Mouse (Mus musculus): ENCODE results near the gene Tfpi2. TPM values are rescaled to one million over a fixed set of nuclear protein-coding genes. Genes with fewer than 3 reads are reported as not detected.

The Tfpi2 gene
- polyA plus RNA-seq, 1 experiment: 0.21 TPM

DNA sequence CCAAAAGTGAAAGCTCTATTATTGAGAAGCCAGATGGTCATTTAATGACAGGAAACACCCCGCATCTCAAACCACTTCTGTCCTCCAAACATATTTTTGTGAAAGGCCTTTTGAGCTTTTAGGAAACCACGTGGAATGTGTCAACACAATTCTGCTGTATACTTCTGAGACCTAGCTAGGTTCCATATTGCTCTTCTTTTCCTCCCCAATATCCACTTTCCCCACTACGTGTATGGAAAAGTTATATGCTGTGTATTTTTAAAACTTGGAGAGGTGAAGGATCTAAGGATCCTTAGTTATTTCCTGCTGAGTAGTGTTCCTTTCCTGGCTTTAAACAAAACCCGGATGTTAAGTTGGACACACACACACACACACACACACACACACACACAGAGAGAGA, 14.7 kb upstream of the Tfpi2 start:
- WGBS: 32% methylated on average over 4 of the region's 4 CpGs
- no peak for DNase-seq
- no peak overlapping the region for H3K27ac ChIP-seq (ENCODE audit: insufficient read depth, low read length)
- no peak for TF ChIP-seq POLR2A (IDR thresholded peaks at IDR 0.05; ENCODE audit: borderline replicate concordance, insufficient read depth, low read length)
- TF ChIP-seq CTCF (IDR thresholded peaks at IDR 0.05; ENCODE audit: borderline replicate concordance, insufficient read depth, low read depth, low read length): no peak
- no peaks in the 10 kb centered on the region for H3K27me3 ChIP-seq (ENCODE audit: control insufficient read depth, insufficient read depth, low read length)
- H3K4me3 ChIP-seq (replicated peaks; ENCODE audit: insufficient read depth, low read depth, low read length): no peak overlapping the region
- no peaks in the 10 kb centered on the region for H3K4me1 ChIP-seq (ENCODE audit: control insufficient read depth, insufficient read depth, low read length)

GRCm38 (mm10) chr6:4000716-4001115, 12.0 kb upstream of the Tfpi2 start:
- Histone ChIP-seq H3K27ac (ENCODE audit: insufficient read depth, low read length) (no peak overlapping the region), H3K4me1 (ENCODE audit: control insufficient read depth, insufficient read depth, low read length) (no peaks in the 10 kb centered on the region), H3K27me3 (ENCODE audit: control insufficient read depth, insufficient read depth, low read length) (no peaks in the 10 kb centered on the region), H3K4me3 (replicated peaks; ENCODE audit: insufficient read depth, low read depth, low read length) (no peak overlapping the region)
- no peak for DNase-seq
- TF ChIP-seq POLR2A (IDR thresholded peaks at IDR 0.05; ENCODE audit: borderline replicate concordance, insufficient read depth, low read length): no peak
- no peak for TF ChIP-seq CTCF (IDR thresholded peaks at IDR 0.05; ENCODE audit: borderline replicate concordance, insufficient read depth, low read depth, low read length)
- 72% methylated on average over 3 of the region's 3 CpGs for WGBS

- no peaks in the 10 kb centered on the region for H3K4me1 ChIP-seq (ENCODE audit: control insufficient read depth, insufficient read depth, low read length)
- H3K4me3 ChIP-seq (replicated peaks; ENCODE audit: insufficient read depth, low read depth, low read length): no peak overlapping the region
- no peak for DNase-seq
- 42% methylated on average over 6 of the region's 6 CpGs for WGBS
- TF ChIP-seq CTCF (IDR thresholded peaks at IDR 0.05; ENCODE audit: borderline replicate concordance, insufficient read depth, low read depth, low read length): no peak
- TF ChIP-seq POLR2A (IDR thresholded peaks at IDR 0.05; ENCODE audit: borderline replicate concordance, insufficient read depth, low read length): no peak
- H3K27ac ChIP-seq (ENCODE audit: insufficient read depth, low read length): no peak overlapping the region
- no peaks in the 10 kb centered on the region for H3K27me3 ChIP-seq (ENCODE audit: control insufficient read depth, insufficient read depth, low read length)
Observed at GRCm38 (mm10) chr6:3999296-3999695, 10.6 kb upstream of the Tfpi2 start.

DNA sequence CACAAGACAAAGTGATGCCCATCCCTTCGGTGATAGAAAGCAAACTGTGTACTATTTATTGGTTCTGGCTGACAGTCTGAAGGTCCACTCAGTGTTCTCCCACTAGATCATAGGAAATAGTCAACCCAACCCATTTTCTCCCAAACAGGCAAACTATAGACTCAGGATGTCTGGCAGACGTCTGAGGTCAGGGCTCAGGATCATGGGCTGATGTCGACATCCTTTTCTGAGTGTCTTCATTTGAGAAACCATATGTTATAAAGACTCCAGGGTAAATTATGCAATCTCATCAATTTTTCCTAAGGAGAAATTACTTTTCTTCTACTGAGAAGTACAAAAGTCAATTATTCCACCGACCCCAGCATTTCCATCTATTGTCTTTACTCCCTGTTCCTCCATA, 9.4 kb upstream of the Tfpi2 start:
- no peaks in the 10 kb centered on the region for H3K4me1 ChIP-seq (ENCODE audit: control insufficient read depth, insufficient read depth, low read length)
- H3K27ac ChIP-seq (ENCODE audit: insufficient read depth, low read length): no peak overlapping the region
- TF ChIP-seq POLR2A (IDR thresholded peaks at IDR 0.05; ENCODE audit: borderline replicate concordance, insufficient read depth, low read length) (no peak), CTCF (IDR thresholded peaks at IDR 0.05; ENCODE audit: borderline replicate concordance, insufficient read depth, low read depth, low read length) (no peak)
- no peaks in the 10 kb centered on the region for H3K27me3 ChIP-seq (ENCODE audit: control insufficient read depth, insufficient read depth, low read length)
- no peak overlapping the region for H3K4me3 ChIP-seq (replicated peaks; ENCODE audit: insufficient read depth, low read depth, low read length)
- 83% methylated on average over 4 of the region's 4 CpGs for WGBS
- no peak for DNase-seq

GRCm38 (mm10) chr6:3993492-3993891, 4.8 kb upstream of the Tfpi2 start, which contains the start of gene Gngt1:
Gngt1 (plus strand) TSS chr6:3993792.
- TF ChIP-seq POLR2A (IDR thresholded peaks at IDR 0.05; ENCODE audit: borderline replicate concordance, insufficient read depth, low read length) (no peak), CTCF (IDR thresholded peaks at IDR 0.05; ENCODE audit: borderline replicate concordance, insufficient read depth, low read depth, low read length) (no peak)
- Histone ChIP-seq H3K27ac (ENCODE audit: insufficient read depth, low read length) (no peak within 1 kb of the TSS), H3K4me1 (ENCODE audit: control insufficient read depth, insufficient read depth, low read length) (no peaks in the 10 kb centered on the region), H3K4me3 (replicated peaks; ENCODE audit: insufficient read depth, low read depth, low read length) (no peak within 1 kb of the TSS), H3K27me3 (ENCODE audit: control insufficient read depth, insufficient read depth, low read length) (no peaks in the 10 kb centered on the region)
- WGBS: 90% methylated on average over 6 of the region's 6 CpGs
- no peak for DNase-seq

GRCm38 (mm10) chr6:3982661-3983284, 5.9 kb downstream of the Tfpi2 start:
- Histone ChIP-seq H3K27me3 (ENCODE audit: control insufficient read depth, insufficient read depth, low read length) (no peaks in the 10 kb centered on the region), H3K4me1 (ENCODE audit: control insufficient read depth, insufficient read depth, low read length) (no peaks in the 10 kb centered on the region), H3K27ac (ENCODE audit: insufficient read depth, low read length) (no peak overlapping the region), H3K4me3 (replicated peaks; ENCODE audit: insufficient read depth, low read depth, low read length) (no peak overlapping the region)
- WGBS: 85% methylated on average over 5 of the region's 5 CpGs
- TF ChIP-seq POLR2A (IDR thresholded peaks at IDR 0.05; ENCODE audit: borderline replicate concordance, insufficient read depth, low read length) (no peak), CTCF (IDR thresholded peaks at IDR 0.05; ENCODE audit: borderline replicate concordance, insufficient read depth, low read depth, low read length) (no peak)
- DNase-seq: no peak

DNA sequence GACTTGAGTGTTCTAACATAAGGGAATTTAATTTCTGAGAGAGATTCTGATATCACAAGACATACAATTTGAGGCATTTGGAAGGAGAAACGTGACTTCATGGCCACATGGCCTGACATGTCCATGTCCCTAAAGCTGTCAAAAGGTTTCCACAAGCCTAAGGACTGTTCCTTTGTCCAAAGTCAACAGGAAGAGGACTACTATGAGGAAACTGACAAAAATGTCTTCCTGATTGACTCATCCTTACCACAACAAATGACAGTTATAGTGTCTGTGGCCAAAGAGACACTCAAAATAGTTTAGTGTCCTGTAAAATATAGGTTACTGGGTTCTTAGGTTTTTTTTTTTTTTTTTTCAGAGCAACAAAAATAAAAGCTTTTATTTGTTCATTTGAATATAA, 15.0 kb downstream of the Tfpi2 start:
- DNase-seq: no peak
- Histone ChIP-seq H3K4me3 (replicated peaks; ENCODE audit: insufficient read depth, low read depth, low read length) (no peak overlapping the region), H3K27me3 (ENCODE audit: control insufficient read depth, insufficient read depth, low read length) (no peaks in the 10 kb centered on the region), H3K4me1 (ENCODE audit: control insufficient read depth, insufficient read depth, low read length) (no peaks in the 10 kb centered on the region), H3K27ac (ENCODE audit: insufficient read depth, low read length) (no peak overlapping the region)
- WGBS: 58% methylated on average over 1 of the region's 1 CpGs
- TF ChIP-seq CTCF (IDR thresholded peaks at IDR 0.05; ENCODE audit: borderline replicate concordance, insufficient read depth, low read depth, low read length): no peak
- TF ChIP-seq POLR2A (IDR thresholded peaks at IDR 0.05; ENCODE audit: borderline replicate concordance, insufficient read depth, low read length): no peak
